Mouse (Mus musculus) ovary, postnatal 14 days (tissue): Measurements from ENCODE around the gene Lrrc41.

Source experiments
- DNase-seq: peaks from one replicate; pipeline ENCODE4 v3.0.0; 2022; ENCODE audit warnings: low spot score

The Lrrc41 gene

GRCm38 (mm10) chr4:116074861-116075620, at the start of gene Lrrc41, which contains the start of gene Uqcrh:
TSS of gene Lrrc41 (plus strand) at chr4:116075269.
TSS of gene Uqcrh (minus strand) at chr4:116075071.
- peak; percentile 91 for DNase-seq

DNA sequence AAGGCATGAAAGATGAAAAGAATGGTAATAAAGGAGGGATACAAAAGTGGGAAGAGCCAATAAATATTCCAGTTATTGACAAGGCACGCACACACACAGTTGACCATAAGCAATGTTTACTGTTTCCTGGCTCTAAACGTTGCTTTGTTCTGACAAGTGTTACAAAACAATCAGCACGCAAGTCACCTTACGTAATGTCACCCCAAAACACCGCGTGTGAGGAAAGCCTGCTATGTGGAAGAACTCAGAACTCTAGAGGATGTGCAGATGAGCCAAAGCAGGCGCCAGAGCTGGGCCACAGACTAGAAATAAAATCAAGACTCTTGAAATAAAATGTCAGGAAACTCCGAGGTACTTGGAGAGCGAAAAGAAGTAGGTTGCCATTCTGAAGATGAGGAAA, 42.2 kb upstream of the Lrrc41 start:
- DNase-seq = no peak

DNA sequence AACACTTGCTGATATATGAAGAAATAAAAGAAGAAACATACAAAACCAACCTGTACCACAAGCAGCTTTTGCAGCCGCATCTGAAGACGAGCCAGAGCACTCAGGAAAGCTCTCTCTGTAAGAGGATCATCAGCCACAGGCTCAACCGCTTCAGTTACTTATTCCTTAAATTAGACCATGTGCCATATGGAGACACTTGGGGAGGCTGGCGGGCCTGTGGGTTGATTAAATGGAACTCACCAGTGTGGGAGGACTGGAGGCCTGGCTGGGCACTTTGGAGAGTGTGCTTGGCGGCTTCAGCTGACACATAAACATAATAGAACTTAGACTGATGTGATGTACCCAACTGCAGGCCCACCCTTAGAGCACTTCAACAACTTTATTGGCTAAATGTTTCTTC, 41.7 kb upstream of the Lrrc41 start:
- DNase-seq = no peak

GRCm38 (mm10) chr4:116040466-116040865, 34.6 kb upstream of the Lrrc41 start:
- DNase-seq = no peak

DNA sequence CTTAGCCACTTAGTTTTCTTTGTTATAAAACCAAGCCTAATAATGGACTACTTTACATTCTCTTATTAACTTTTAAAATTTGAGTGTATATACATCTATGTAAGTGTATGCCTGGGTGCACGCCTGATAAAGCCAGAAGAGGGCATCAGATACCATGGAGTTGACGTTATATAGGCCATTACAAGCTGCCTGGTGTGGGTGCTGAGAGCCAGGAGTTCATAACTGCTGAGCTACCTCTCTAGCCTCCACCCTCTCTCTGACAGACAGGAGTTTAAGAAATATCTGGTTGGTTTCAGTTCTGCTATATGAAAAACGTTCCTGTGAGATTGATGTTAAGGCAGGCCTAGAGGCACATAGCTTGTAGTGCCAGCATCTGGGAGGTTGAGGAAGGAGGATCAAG, 32.9 kb upstream of the Lrrc41 start:
- DNase-seq = no peak

DNA sequence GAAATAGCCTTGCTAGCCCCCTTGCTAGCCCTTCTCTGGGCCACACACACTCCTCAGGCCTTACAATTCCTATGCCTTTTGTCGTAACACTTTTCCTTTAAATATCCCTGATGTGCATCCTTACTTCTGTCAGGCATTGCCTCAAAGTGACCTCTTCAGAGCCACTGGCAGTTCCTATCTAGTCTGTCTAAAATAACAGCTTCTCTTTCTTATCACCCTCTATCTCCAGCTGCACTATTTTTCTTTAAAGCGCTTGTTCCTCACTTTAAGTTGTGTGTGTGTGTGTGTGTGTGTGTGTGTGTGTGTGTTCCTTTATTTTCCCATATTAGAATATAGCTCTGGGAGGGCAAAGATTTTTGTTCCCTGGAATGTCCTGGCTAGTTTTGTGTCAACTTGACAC, 28.5 kb upstream of the Lrrc41 start:
- DNase-seq = no peak

DNA sequence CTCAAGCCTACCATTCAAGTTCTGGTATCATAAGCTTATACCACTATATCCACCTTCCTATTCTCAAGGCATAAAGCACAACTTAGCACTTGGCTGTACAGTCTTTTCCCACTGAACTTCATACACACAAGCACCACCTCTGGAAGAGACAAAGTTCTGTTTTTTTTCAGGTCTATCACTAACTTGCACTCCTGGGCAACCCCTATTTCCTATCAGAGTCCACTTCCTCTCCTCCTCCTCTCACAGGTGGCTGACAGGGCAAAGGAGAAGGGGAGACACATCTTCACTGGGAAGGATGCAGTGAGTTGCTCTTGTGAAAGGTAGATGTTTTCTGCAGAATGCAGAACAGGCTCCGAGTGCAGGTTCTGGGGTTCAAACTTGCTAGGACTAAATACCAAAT, 27.4 kb upstream of the Lrrc41 start:
- no peak for DNase-seq

GRCm38 (mm10) chr4:116048130-116048920, 26.7 kb upstream of the Lrrc41 start:
- DNase-seq = no peak

DNA sequence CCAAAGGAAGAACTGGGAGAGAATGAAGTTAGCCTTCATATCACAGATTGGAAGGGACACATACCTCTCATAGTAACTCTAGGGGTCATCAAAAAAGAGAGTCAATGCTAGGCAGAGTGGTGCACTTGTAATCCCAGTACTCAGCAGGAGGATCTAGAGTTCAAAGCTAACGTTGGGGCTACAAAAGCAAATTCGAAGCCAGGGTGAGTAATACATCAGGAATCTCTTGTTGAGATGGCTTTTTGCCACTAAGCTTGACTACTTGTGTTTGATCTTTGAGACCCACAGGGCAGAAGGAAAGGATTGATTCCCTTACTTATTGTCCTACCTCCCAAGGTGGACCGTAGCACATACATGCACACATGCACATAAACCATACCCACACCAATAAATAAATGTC, 25.9 kb upstream of the Lrrc41 start:
- no peak for DNase-seq

DNA sequence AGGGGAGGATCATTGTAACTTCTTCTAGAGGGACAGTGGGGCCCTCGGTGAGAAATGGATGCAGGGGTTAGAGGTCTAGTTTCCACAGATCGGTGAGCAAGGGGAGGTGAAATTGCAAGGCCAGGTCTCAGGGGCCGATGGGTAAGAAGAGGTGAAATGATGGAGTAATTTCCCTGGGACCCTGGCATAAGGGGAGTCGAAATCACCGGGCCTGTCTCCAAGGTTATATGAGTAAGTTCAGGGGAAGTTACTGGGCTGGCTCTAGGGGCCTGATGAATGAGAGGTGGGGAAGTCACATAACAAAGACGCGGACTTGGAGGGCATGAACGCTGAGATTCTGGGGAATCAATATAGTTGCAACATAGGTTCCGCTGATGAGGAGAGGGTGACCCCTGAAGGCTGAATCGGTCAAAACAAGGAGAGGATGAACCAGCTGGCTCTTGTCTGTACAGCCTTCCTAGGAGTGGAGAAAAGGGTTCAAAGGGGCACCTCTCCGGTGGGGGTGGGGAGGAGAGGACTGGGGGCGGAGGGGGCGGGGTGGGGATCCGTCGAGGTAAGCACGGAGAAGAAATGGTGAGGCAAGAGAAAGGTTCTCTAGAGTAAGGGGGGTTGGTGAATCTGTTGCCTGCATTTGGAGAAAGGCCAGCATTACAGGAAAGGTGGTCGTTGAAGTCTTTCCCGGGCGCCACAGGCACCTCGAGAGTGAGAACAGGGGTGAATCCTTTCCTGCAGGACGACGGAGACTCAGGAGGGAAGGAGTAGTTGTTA, 22.4 kb upstream of the Lrrc41 start:
- DNase-seq = no peak

DNA sequence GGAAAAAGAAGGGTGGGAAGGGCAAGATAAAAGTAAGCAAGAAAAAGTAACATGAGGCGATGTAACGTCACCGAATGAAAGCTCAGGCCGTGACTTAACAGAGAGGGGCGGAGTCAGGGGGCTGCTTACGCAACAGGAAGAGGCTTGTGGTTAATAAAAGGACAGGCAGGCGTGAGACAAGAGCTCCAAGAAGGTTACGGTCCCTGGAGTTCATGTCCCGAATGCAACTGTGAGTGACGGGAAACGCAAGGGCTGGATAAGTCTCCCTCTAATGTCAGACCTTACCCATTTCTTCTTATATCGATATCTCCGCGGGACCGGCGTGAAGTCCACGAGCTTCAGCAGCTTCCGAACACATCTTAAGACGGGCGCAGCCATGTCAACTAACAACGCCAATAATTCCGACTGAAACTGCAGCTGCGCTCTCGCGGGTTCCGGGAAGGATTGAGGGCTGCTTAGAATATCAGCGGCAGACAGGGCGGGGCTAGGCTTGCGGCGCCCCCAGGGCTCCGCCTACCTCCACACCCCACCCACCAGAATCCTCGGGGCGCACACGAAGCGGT, 21.6 kb upstream of the Lrrc41 start, which contains the start of gene Nsun4:
TSS of gene Nsun4 (minus strand) at position 478 of the 563 bp plus-strand sequence.
- peak; percentile 81 for DNase-seq

- DNase-seq = no peak
Observed at GRCm38 (mm10) chr4:116057559-116057958, 17.5 kb upstream of the Lrrc41 start.

DNA sequence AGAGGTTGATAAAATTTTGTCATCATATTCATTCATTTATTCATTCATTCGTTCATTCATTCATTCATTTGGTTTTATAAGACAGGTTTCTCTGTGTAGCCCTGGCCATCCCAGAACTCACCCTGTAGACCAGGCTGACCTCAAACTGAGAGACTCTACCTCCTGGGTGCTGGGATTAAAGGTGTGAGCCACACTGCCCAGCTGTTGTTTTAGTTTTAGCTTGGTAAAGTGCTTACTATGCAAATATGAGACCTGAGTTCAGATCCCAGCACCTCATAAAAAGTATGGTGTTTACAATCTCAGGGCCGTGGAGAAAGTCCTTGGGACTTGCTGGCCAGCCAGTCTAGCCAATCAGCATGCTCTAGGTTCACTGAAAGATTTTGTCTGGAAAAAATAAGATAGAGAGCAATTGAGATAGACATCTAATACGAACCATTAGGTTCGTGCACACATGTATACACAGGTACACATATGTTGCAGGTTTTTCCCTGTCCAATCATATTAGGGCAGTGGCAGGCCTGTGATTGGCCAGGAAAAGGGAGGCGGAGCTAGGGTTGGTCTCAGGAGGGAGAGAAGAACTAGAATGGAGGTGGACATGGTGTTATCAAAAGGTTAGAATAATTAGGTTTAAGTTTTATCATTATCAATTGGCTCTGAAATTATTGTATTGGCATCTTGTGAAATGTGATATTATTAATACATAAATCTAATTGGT, 15.9 kb upstream of the Lrrc41 start:
- DNase-seq = no peak

- no peak for DNase-seq
Observed at GRCm38 (mm10) chr4:116063855-116064254, 11.2 kb upstream of the Lrrc41 start.

GRCm38 (mm10) chr4:116070116-116070515, 5.0 kb upstream of the Lrrc41 start:
- no peak for DNase-seq

DNA sequence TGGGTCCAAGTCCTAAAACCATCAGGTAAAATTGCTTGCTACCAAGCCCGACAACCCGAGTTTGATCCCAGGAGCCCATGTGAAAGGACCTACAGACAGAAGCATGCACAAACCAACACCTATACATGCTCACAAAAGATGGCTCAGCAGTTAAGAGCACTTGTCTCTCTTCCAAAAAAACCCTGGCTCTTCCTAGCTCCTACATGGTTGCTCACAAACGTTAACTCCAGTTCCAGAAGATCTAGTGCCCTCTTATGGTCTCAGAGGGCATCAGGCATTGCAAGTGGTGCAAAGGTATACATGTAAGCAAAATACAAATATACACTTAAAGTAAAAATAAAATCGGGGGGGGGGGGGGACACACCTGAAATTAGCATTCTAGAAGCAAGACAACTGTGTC, 1.9 kb upstream of the Lrrc41 start:
- no peak for DNase-seq

- no peak for DNase-seq
Observed at GRCm38 (mm10) chr4:116074145-116074675, 859 bp upstream of the Lrrc41 start.

GRCm38 (mm10) chr4:116075631-116076368, 731 bp downstream of the Lrrc41 start:
- DNase-seq = peak; percentile 61

DNA sequence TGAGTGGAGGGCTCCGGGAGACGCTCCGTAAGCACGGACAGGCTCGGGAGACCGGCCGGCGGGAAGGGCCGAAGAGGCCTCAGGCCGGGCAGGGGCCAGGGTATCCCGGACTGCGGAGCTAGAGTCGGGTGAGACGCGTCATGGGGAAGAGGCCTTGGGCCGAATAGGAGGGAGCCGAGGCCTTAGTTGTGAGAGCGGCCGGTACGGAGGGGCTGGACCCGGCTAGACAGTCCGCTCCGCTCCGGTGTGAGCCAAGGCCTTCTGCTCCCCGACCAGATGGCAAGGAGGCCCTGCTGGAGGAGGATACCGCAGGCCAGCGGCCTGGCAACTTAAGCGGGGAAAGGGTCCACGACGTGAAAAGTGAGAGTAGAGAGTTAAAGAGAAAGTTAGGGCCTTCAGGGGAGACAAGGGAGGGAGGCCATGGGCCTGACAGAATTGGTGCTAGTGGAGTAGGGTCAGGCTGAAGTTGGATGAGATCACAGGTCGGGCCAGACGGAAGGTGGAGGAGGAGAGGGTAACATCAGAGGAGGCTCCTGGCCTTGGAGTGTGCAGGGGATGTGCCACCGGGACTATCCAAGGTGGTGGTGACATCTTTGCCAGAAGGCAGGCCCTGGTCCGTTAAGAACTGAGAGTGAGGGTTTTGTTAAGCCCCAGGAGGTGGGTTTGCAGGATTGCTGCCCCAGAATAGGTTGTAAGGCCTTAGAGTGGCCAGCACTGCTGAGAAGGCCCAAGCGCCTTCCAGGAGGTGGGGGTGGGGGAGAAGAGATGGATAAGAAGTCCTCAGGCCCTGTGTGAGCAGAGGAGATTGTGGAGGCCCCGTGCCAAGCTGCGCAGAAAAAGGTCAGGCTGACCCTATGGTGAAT, 1.5 kb downstream of the Lrrc41 start:
- peak; percentile 40 for DNase-seq
